Mouse (Mus musculus) intestine, embryonic 14.5 days (tissue): Measurements from ENCODE around the gene Kri1. TPM values are rescaled to one million over a fixed set of nuclear protein-coding genes. Genes with fewer than 3 reads are reported as not detected.

Experiments
- ATAC-seq: fragments of 200-750 bp; cut with Nextera tagmentation; replicated peaks from 2 replicates; pipeline ENCODE4 v1.8.0; 2017; ENCODE audit warnings: low read depth, moderate number of reproducible peaks, moderate TSS enrichment, moderate library complexity; ENCODE audit not compliant: low FRiP score, low TSS enrichment
- DNase-seq: peaks from one replicate; pipeline ENCODE4 v3.0.0-alpha.2; 2018; ENCODE audit warnings: low spot score
- H3K27ac ChIP-seq: fragments of 300-500 bp; sonication (generic); 2 replicates; pipeline ENCODE4 v1.5.1; 2014; ENCODE audit warnings: low read depth, mild to moderate bottlenecking, control low read depth
- H3K27me3 ChIP-seq: fragments of 300-500 bp; sonication (generic); replicated peaks from 2 replicates; pipeline ENCODE4 v1.6.1; 2014; ENCODE audit warnings: low read length, control low read depth; ENCODE audit not compliant: control insufficient read depth, insufficient read depth
- H3K36me3 ChIP-seq: fragments of 300-500 bp; sonication (generic); 2 replicates; pipeline ENCODE4 v1.6.1; 2014; ENCODE audit warnings: low read length, control low read depth; ENCODE audit not compliant: control insufficient read depth, insufficient read depth
- H3K4me1 ChIP-seq: fragments of 300-500 bp; sonication (generic); replicated peaks from 2 replicates; pipeline ENCODE4 v1.6.1; 2014; ENCODE audit warnings: low read length, control low read depth, mixed read lengths; ENCODE audit not compliant: control insufficient read depth, insufficient read depth
- H3K4me2 ChIP-seq: fragments of 300-500 bp; sonication (generic); 2 replicates; pipeline ENCODE4 v1.6.1; 2014; ENCODE audit warnings: low read length
- H3K4me3 ChIP-seq: fragments of 300-500 bp; sonication (generic); 2 replicates; pipeline ENCODE4 v1.5.1; 2014; ENCODE audit warnings: low read depth, low read length, control low read depth, mixed read lengths
- H3K9ac ChIP-seq: fragments of 300-500 bp; sonication (generic); 2 replicates; pipeline ENCODE4 v1.6.1; 2014; ENCODE audit warnings: mild to moderate bottlenecking, low read length
- H3K9me3 ChIP-seq: fragments of 300-500 bp; sonication (generic); 2 replicates; pipeline ENCODE4 v1.6.1; 2016; ENCODE audit warnings: low read length, control low read depth; ENCODE audit not compliant: control insufficient read depth
- WGBS: fragments of 180-500 bp; shearing (Covaris S2); extraction: QIAGEN DNeasy Blood & Tissue Kit; methylation state at CpG from one replicate; pipeline ENCODE4 v1.1.7; 2014; 5-methylcytosine and 5-hydroxymethylcytosine counted together
- polyA plus RNA-seq: library from polyadenylated mRNA; unstranded; fragments of >200 nt; fragmentation: Nextera tagmentation; extraction: Ambion mirVana; gene quantifications from 2 replicates; pipeline ENCODE4 v1.2.1, GENCODE M21; 2014

Gene Kri1
- polyA plus RNA-seq, 1 experiment from 2014 or later: 12.8 TPM

DNA sequence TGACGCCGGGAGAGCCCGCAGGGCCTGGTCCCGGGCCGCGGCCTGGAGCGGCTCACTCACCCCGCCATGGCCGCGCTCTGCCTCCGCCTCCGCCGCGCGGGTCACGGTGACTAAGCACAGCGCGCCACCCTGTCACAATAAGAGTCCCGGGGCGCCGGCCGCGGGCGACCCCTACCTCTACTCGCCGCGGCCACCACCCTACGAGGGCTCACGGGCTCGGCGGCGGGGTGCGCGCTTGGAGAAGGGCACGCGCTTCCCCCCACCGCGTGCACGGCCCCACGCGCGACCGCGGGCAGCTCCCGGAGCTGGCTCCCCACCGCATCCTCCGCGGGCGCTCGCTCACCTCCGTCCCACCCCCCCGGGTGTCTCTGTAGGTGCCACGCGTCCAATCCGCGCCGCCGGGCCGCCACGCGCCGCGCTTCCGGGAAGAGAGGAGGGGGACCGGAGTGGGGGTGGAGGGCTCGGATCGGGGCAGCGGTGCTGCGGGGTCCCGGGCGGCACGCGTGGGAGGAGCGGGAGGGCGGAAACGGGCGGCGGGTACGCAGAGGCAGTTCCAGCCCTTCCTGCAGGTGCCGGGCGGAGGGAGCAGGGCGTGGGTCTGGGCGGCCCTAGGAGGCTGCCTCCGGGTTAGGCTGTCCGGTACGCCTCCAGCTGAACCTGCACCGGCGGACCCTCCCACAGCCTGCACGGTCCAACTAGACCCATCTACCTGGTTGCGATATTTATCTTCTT lies 48.9 kb downstream of the Kri1 start, which contains the start of gene Keap1:
Gene Keap1 (minus strand): TSS at position 629 of the 732 bp plus-strand sequence.
- H3K4me1 ChIP-seq: peaks cover 20% of the 10 kb centered on the region
- H3K27me3 ChIP-seq: peaks cover 14% of the 10 kb centered on the region
- H3K4me3 ChIP-seq: peak within 1 kb of the TSS; percentile 92
- H3K27ac ChIP-seq: peak within 1 kb of the TSS; percentile 82
- H3K4me2 ChIP-seq: peak within 1 kb of the TSS; percentile 92
- peak within 1 kb of the TSS; percentile 95 for H3K9ac ChIP-seq
- WGBS: under 1% methylated on average over 84 of the region's 90 CpGs
- ATAC-seq (peak; percentile 86), DNase-seq (peak; percentile 89)
- no peaks in the 10 kb centered on the region for H3K9me3 ChIP-seq
- peaks cover 23% of the 10 kb centered on the region for H3K36me3 ChIP-seq

- no peaks in the 10 kb centered on the region for H3K9me3 ChIP-seq
- peak overlapping the region; percentile 82 for H3K27ac ChIP-seq
- 1% methylated on average over 24 of the region's 31 CpGs for WGBS
- H3K27me3 ChIP-seq: peaks cover 6% of the 10 kb centered on the region
- peaks cover 19% of the 10 kb centered on the region for H3K4me1 ChIP-seq
- H3K4me2 ChIP-seq: peak overlapping the region; percentile 92
- H3K9ac ChIP-seq: peak overlapping the region; percentile 95
- 0 out of 2 replicates have a peak, but pooled peaks have one; percentile 0 for ATAC-seq
- DNase-seq: peak; percentile 79
- peaks cover 30% of the 10 kb centered on the region for H3K36me3 ChIP-seq
- peak overlapping the region; percentile 92 for H3K4me3 ChIP-seq
These were observed 49.6 kb downstream of the Kri1 start for GRCm38 (mm10) chr9:21238004-21238732.

GRCm38 (mm10) chr9:21237368-21238003 lies 50.3 kb downstream of the Kri1 start:
- Histone ChIP-seq H3K27me3 (no peaks in the 10 kb centered on the region), H3K27ac (peak overlapping the region; percentile 82), H3K36me3 (peaks cover 36% of the 10 kb centered on the region), H3K4me2 (peak overlapping the region; percentile 92), H3K9me3 (no peaks in the 10 kb centered on the region), H3K4me1 (peaks cover 19% of the 10 kb centered on the region), H3K4me3 (peak overlapping the region; percentile 92), H3K9ac (peak overlapping the region; percentile 95)
- 21% methylated on average over 19 of the region's 19 CpGs for WGBS
- 0 out of 2 replicates have a peak, but pooled peaks have one; percentile 18 for ATAC-seq
- peak; percentile 68 for DNase-seq

DNA sequence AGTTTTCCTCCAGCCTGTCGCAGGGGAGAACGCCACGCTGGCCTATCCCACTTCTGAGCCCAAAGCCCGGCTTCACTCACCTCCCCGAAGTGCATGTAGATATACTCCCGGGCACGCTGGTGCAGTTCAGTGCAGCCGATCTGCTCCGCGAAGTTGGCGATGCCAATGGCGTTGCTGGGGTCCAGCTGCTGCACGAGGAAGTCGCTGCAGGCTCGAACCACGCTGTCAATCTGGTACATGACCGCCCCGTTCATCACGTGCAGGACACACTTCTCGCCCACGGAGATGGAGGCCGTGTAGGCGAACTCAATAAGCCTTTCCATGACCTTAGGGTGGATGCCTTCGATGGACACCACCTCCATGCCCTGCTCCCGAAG lies 50.8 kb downstream of the Kri1 start:
- Histone ChIP-seq H3K4me1 (peaks cover 19% of the 10 kb centered on the region), H3K4me3 (peak overlapping the region; percentile 92), H3K4me2 (peak overlapping the region; percentile 92), H3K36me3 (peaks cover 40% of the 10 kb centered on the region), H3K9me3 (no peaks in the 10 kb centered on the region), H3K27me3 (no peaks in the 10 kb centered on the region), H3K9ac (peak overlapping the region; percentile 95), H3K27ac (no peak overlapping the region)
- WGBS: 81% methylated on average over 25 of the region's 25 CpGs
- DNase-seq (no peak), ATAC-seq (no peak)

DNA sequence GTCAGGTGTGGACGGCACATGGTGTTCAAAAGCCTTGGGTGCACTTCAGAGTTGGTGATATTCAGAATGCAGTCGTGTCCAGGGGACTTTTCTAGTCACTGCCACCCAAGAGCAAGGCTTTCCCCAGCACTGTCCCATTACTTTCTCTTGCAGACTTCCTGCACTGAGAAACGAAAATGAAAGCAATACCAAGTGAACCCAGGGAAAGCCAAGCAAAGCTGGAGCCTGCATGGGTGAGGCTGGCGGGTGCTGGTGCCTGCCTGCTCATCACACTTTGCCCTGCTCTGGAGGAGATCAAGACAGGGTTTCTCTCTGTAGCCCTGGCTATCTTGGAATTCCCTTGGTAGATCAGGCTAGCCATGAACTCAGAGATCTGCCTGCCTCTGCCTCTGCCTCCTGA lies 52.4 kb downstream of the Kri1 start:
- ATAC-seq (no peak), DNase-seq (no peak)
- Histone ChIP-seq H3K27ac (no peak overlapping the region), H3K27me3 (no peaks in the 10 kb centered on the region), H3K4me1 (peaks cover 19% of the 10 kb centered on the region), H3K4me2 (no peak overlapping the region), H3K4me3 (no peak overlapping the region), H3K36me3 (peaks cover 56% of the 10 kb centered on the region), H3K9me3 (no peaks in the 10 kb centered on the region), H3K9ac (no peak overlapping the region)
- 85% methylated on average over 4 of the region's 4 CpGs for WGBS

- Histone ChIP-seq H3K36me3 (peaks cover 70% of the 10 kb centered on the region), H3K9me3 (no peaks in the 10 kb centered on the region), H3K4me1 (peaks cover 14% of the 10 kb centered on the region), H3K27ac (no peak overlapping the region), H3K4me2 (no peak overlapping the region), H3K27me3 (no peaks in the 10 kb centered on the region), H3K9ac (no peak overlapping the region), H3K4me3 (no peak overlapping the region)
- no peak for DNase-seq
- WGBS: 81% methylated on average over 28 of the region's 28 CpGs
- ATAC-seq: no peak
These were observed 54.0 kb downstream of the Kri1 start for GRCm38 (mm10) chr9:21233805-21234204.

DNA sequence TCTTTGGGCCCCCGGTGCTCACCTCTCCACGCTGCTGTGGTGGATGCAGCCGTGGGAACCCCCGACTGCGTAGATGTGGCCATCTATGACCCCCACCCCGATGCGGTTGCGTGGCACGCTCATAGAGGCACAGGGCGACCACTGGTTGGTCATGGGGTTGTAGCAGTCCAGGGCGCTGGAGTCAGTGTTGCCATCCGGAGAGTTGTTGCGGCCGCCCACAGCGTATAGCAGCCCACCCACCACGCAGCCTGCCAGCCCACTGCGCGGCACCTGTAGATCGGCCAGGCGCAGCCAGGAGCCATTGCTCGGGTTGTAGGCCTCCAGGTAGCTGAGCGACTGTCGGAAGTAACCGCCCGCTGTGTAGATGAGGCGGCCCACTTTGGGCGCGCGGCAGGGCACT lies 54.4 kb downstream of the Kri1 start:
- H3K9ac ChIP-seq: no peak overlapping the region
- H3K4me3 ChIP-seq: no peak overlapping the region
- DNase-seq (no peak), ATAC-seq (no peak)
- 92% methylated on average over 29 of the region's 29 CpGs for WGBS
- H3K27ac ChIP-seq: no peak overlapping the region
- H3K9me3 ChIP-seq: no peaks in the 10 kb centered on the region
- peaks cover 14% of the 10 kb centered on the region for H3K4me1 ChIP-seq
- H3K4me2 ChIP-seq: no peak overlapping the region
- no peaks in the 10 kb centered on the region for H3K27me3 ChIP-seq
- H3K36me3 ChIP-seq: peaks cover 70% of the 10 kb centered on the region

DNA sequence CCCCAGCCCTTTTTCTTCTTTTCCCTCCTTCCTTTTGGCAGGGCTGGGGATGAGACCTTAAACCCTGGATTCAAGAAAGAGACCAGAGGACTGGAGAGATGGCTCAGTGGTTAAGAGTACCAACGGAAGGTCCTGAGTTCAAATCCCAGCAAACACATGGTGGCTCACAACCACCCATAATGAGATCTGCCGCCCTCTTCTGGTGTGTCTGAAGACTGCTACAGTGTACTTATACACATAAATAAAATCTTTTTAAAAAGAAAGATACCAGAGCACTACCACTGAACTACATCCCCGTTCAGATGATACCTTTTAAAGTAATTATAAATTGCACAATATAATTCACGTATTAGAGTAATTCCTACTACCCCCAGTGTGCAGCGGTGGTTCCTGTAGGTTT lies 54.9 kb downstream of the Kri1 start:
- no peak overlapping the region for H3K9ac ChIP-seq
- H3K4me1 ChIP-seq: peaks cover 15% of the 10 kb centered on the region
- no peaks in the 10 kb centered on the region for H3K9me3 ChIP-seq
- no peak for DNase-seq
- H3K27me3 ChIP-seq: no peaks in the 10 kb centered on the region
- ATAC-seq: no peak
- no peak overlapping the region for H3K4me3 ChIP-seq
- H3K4me2 ChIP-seq: no peak overlapping the region
- no peak overlapping the region for H3K27ac ChIP-seq
- 89% methylated on average over 5 of the region's 5 CpGs for WGBS
- peaks cover 70% of the 10 kb centered on the region for H3K36me3 ChIP-seq
